Mouse (Mus musculus): ENCODE data around the gene Ift80. TPM values are rescaled to one million over a fixed set of nuclear protein-coding genes. Genes with fewer than 3 reads are reported as not detected.

The Ift80 gene
- 11.6 to 16.7 TPM (median 14.4 TPM) in 4 replicates for total RNA-seq (2023)

DNA sequence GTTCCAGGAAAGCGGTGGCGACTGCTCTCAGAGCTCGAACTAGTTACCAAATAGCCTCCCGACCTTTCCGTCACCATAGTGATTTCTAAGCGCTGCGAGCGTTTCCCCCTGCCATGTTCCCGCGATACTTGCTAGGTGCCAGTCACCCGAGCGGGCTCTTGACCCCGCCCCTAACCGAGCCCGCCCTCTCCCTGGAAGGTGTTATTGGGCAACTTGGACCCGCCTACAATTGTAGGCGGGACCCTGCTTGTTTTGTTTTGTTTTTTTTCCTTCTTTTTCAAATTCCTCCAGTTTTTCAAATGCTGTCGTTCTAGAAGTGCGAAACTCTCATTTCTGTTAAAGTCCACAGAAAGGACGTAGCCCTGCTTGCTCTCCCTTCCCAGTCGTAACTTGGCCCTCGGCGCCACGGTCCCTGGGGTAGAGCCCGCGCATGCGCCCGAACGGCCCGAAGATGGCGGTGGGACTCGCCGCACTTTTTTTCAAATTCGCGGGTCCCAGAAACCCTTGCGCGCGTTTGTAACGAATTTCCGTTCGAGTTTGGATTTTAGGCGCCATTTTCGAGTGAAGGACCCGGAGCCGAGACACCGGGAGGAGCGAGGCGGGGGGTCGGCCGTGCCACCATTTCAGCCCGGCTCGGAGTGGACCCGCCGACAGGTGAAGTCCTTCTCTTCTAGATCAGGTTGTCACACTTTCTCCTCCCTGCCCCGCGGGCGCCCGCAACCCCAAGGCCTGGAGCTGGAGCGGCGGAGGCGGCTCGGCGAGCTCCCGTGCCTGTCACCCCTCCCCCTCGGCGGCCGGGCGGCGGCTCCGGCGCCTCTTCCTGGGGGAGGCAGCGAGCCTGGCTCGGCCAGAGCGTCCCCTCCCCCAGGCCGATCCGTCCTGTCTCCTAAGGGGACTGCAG, at the start of gene Ift80, which contains the start of gene Smc4:
Gene Ift80 (minus strand): TSS at position 134 of the 901 bp plus-strand sequence.
Gene Smc4 (plus strand): TSS at position 302 of the 901 bp plus-strand sequence.

GRCm38 (mm10) chr3:69044645-69045399, 40.5 kb upstream of the Ift80 start, which contains the start of gene Trim59:
TSS of gene Trim59 (minus strand) at chr3:69044755.

GRCm38 (mm10) chr3:68869211-68869690, 135.1 kb downstream of the Ift80 start, which contains the start of gene 1110032F04Rik:
TSS of gene 1110032F04Rik (plus strand) at chr3:68869586.

Other genes starting within 250 kb of the Ift80 start
- not detected in 4 replicates for gene 1110032F04Rik, start 135.0 kb downstream of the Ift80 start, total RNA-seq (2023)
- 97.5 to 124 TPM (median 112 TPM) in 4 replicates for gene Smc4, start 168 bp upstream of the Ift80 start, total RNA-seq (2023)
- gene Trim59, start 40.2 kb upstream of the Ift80 start, total RNA-seq (2023), result 62.0 to 74.7 TPM (median 69.9 TPM) in 4 replicates
- 131 to 138 TPM (median 136 TPM) in 4 replicates for gene Kpna4, start 122.5 kb upstream of the Ift80 start, total RNA-seq (2023)
- not detected in 4 replicates for gene Arl14, start 217.8 kb upstream of the Ift80 start, total RNA-seq (2023)